Mouse (Mus musculus) kidney, postnatal 0 days (tissue): ENCODE results near the gene Snrpc. TPM values are rescaled to one million over a fixed set of nuclear protein-coding genes. Genes with fewer than 3 reads are reported as not detected.

ENCODE experiments used
- ATAC-seq: fragments of 200-750 bp; cut with Nextera tagmentation; replicated peaks from 2 replicates; pipeline ENCODE4 v1.8.0; 2017; ENCODE audit warnings: low read depth, moderate number of reproducible peaks, moderate TSS enrichment, moderate library complexity; ENCODE audit not compliant: low FRiP score
- DNase-seq: peaks from one replicate; pipeline ENCODE4 v3.0.0-alpha.2; 2016; ENCODE audit warnings: low spot score
- H3K27ac ChIP-seq: fragments of 300-500 bp; sonication (generic); 2 replicates; pipeline ENCODE4 v1.5.1; 2014; ENCODE audit warnings: mild to moderate bottlenecking
- H3K27me3 ChIP-seq: fragments of 300-500 bp; sonication (generic); 2 replicates; pipeline ENCODE4 v1.6.1; 2014; ENCODE audit warnings: low read length, mixed read lengths; ENCODE audit not compliant: insufficient read depth
- H3K36me3 ChIP-seq: fragments of 300-500 bp; sonication (generic); 2 replicates; pipeline ENCODE4 v1.6.1; 2014; ENCODE audit warnings: low read length, mixed read lengths; ENCODE audit not compliant: insufficient read depth
- H3K4me1 ChIP-seq: fragments of 300-500 bp; sonication (generic); replicated peaks from 2 replicates; pipeline ENCODE4 v1.6.1; 2014; ENCODE audit warnings: antibody characterized with exemption, low read length, mixed read lengths; ENCODE audit not compliant: insufficient read depth
- H3K4me2 ChIP-seq: fragments of 300-500 bp; sonication (generic); 2 replicates; pipeline ENCODE4 v1.6.1; 2014; ENCODE audit warnings: mild to moderate bottlenecking, low read length, moderate library complexity, mixed read lengths
- H3K4me3 ChIP-seq: fragments of 300-500 bp; sonication (generic); replicated peaks from 2 replicates; pipeline ENCODE4 v1.5.1; 2014; ENCODE audit warnings: low read depth, low read length
- H3K9ac ChIP-seq: fragments of 300-500 bp; sonication (generic); 2 replicates; pipeline ENCODE4 v1.6.1; 2014; ENCODE audit warnings: low read depth, low read length
- H3K9me3 ChIP-seq: fragments of 300-500 bp; sonication (generic); replicated peaks from 2 replicates; pipeline ENCODE4 v1.6.1; 2016; ENCODE audit warnings: low read length, inconsistent platforms, mixed read lengths
- CTCF ChIP-seq: IDR thresholded peaks from 2 replicates; pipeline ENCODE4 v1.5.1; 2016; ENCODE audit warnings: antibody characterized with exemption, low read depth, mild to moderate bottlenecking, moderate library complexity
- WGBS: fragments of 180-500 bp; shearing (Covaris S2); extraction: QIAGEN DNeasy Blood & Tissue Kit; methylation state at CpG from one replicate; pipeline ENCODE4 v1.1.7; 2014; 5-methylcytosine and 5-hydroxymethylcytosine counted together
- polyA plus RNA-seq: library from polyadenylated mRNA; unstranded; fragments of >200 nt; fragmentation: Nextera tagmentation; extraction: Ambion mirVana; gene quantifications from 2 replicates; pipeline ENCODE4 v1.2.1, GENCODE M21; 2015

The Snrpc gene
- polyA plus RNA-seq, 1 experiment from 2014 or later = 258 TPM

GRCm38 (mm10) chr17:27856265-27856797 lies 18.4 kb downstream of the Snrpc start, which contains the start of gene Uhrf1bp1:
Gene Uhrf1bp1 (plus strand): TSS chr17:27856441.
- peaks cover 16% of the 10 kb centered on the region; the same call in 1 of the 2 replicates for H3K36me3 ChIP-seq
- H3K27me3 ChIP-seq = no peaks in the 10 kb centered on the region
- 1% methylated on average over 40 of the region's 54 CpGs for WGBS
- H3K4me1 ChIP-seq = peaks cover 18% of the 10 kb centered on the region
- peak within 1 kb of the TSS; percentile 92 for H3K9ac ChIP-seq
- DNase-seq = peak; percentile 84
- peak within 1 kb of the TSS; percentile 93 for H3K4me3 ChIP-seq
- ATAC-seq = peak; percentile 76
- no peak for TF ChIP-seq CTCF
- no peaks in the 10 kb centered on the region for H3K9me3 ChIP-seq
- peak within 1 kb of the TSS; percentile 89 for H3K4me2 ChIP-seq
- H3K27ac ChIP-seq = peak within 1 kb of the TSS; percentile 89

- Histone ChIP-seq H3K36me3 (peaks cover 16% of the 10 kb centered on the region; the same call in 1 of the 2 replicates), H3K27me3 (no peaks in the 10 kb centered on the region), H3K9me3 (no peaks in the 10 kb centered on the region), H3K4me3 (peak overlapping the region; percentile 93), H3K4me2 (peak overlapping the region; percentile 89), H3K27ac (peak overlapping the region; percentile 89), H3K9ac (peak overlapping the region; percentile 92), H3K4me1 (peaks cover 18% of the 10 kb centered on the region)
- DNase-seq (peak; percentile 74), ATAC-seq (peak; percentile 73)
- 1% methylated on average over 43 of the region's 52 CpGs for WGBS
- no peak for TF ChIP-seq CTCF
These were observed 19.1 kb downstream of the Snrpc start for GRCm38 (mm10) chr17:27856798-27857648.

GRCm38 (mm10) chr17:27857649-27858475 lies 19.9 kb downstream of the Snrpc start:
- 30% methylated on average over 11 of the region's 11 CpGs for WGBS
- peak overlapping the region; percentile 92 for H3K9ac ChIP-seq
- H3K27me3 ChIP-seq = no peaks in the 10 kb centered on the region
- peak overlapping the region; percentile 93 for H3K4me3 ChIP-seq
- no peak for TF ChIP-seq CTCF
- H3K9me3 ChIP-seq = no peaks in the 10 kb centered on the region
- H3K27ac ChIP-seq = 0 out of 2 replicates have a peak overlapping the region, but pooled peaks have one; percentile 89
- H3K4me2 ChIP-seq = peak overlapping the region; percentile 89
- H3K4me1 ChIP-seq = peaks cover 18% of the 10 kb centered on the region
- no peak for DNase-seq
- peaks cover 9% of the 10 kb centered on the region; the same call in 1 of the 2 replicates for H3K36me3 ChIP-seq
- no peak for ATAC-seq

GRCm38 (mm10) chr17:27859131-27859530 lies 21.2 kb downstream of the Snrpc start:
- no peak overlapping the region for H3K9ac ChIP-seq
- ATAC-seq = no peak
- H3K36me3 ChIP-seq = peaks cover 3% of the 10 kb centered on the region; the same call in 1 of the 2 replicates

GRCm38 (mm10) chr17:27865461-27865860 lies 27.5 kb downstream of the Snrpc start:
- ATAC-seq (no peak), DNase-seq (peak; percentile 12)
- Histone ChIP-seq H3K27me3 (no peaks in the 10 kb centered on the region), H3K27ac (no peak overlapping the region), H3K4me1 (no peaks in the 10 kb centered on the region), H3K36me3 (no peaks in the 10 kb centered on the region), H3K9me3 (no peaks in the 10 kb centered on the region), H3K4me2 (no peak overlapping the region), H3K4me3 (no peak overlapping the region), H3K9ac (no peak overlapping the region)
- TF ChIP-seq CTCF = peak; percentile 40; the same call in 1 of the 2 replicates
- 88% methylated on average over 2 of the region's 2 CpGs for WGBS

More at GRCm38 (mm10) chr17:27859131-27859530, 21.2 kb downstream of the Snrpc start:
- H3K4me3 ChIP-seq = no peak overlapping the region
- no peaks in the 10 kb centered on the region for H3K27me3 ChIP-seq
- peak; percentile 40 for DNase-seq
- TF ChIP-seq CTCF = no peak
- WGBS = 39% methylated on average over 2 of the region's 2 CpGs
- no peaks in the 10 kb centered on the region for H3K9me3 ChIP-seq
- peaks cover 18% of the 10 kb centered on the region for H3K4me1 ChIP-seq
- H3K4me2 ChIP-seq = 0 out of 2 replicates have a peak overlapping the region, but pooled peaks have one; percentile 89
- no peak overlapping the region for H3K27ac ChIP-seq

- Histone ChIP-seq H3K36me3 (no peaks in the 10 kb centered on the region), H3K4me2 (no peak overlapping the region), H3K4me3 (no peak overlapping the region), H3K27ac (no peak overlapping the region), H3K4me1 (no peaks in the 10 kb centered on the region), H3K9ac (no peak overlapping the region), H3K27me3 (no peaks in the 10 kb centered on the region), H3K9me3 (no peaks in the 10 kb centered on the region)
- DNase-seq (no peak), ATAC-seq (no peak)
- 73% methylated on average over 4 of the region's 4 CpGs for WGBS
- TF ChIP-seq CTCF = no peak
These were observed 28.8 kb downstream of the Snrpc start for GRCm38 (mm10) chr17:27866737-27867136.
